Mouse (Mus musculus): ENCODE data around the gene Zfp948. TPM values are rescaled to one million over a fixed set of nuclear protein-coding genes. Genes with fewer than 3 reads are reported as not detected.

The Zfp948 gene
- polyA plus RNA-seq, 1 experiment from 2014 or later = 5.2 TPM

GRCm38 (mm10) chr17:21535096-21536001, 31.5 kb upstream of the Zfp948 start, which contains the start of gene Zfp52:
Zfp52 (plus strand) TSS chr17:21535539.
- 2% methylated on average over 21 of the region's 21 CpGs for WGBS (ENCODE audit: insufficient replicate concordance)
- peak; percentile 69 for ATAC-seq (ENCODE audit: low read depth)
- Histone ChIP-seq H3K9me3 (replicated peaks; ENCODE audit: control insufficient read depth, low read length) (no peaks in the 10 kb centered on the region), H3K9ac (ENCODE audit: low read depth, low read length) (peak within 1 kb of the TSS; percentile 54), H3K4me3 (ENCODE audit: low read depth, low read length) (peak within 1 kb of the TSS; percentile 63), H3K27me3 (ENCODE audit: control insufficient read depth, insufficient read depth, low read depth, low read length) (no peaks in the 10 kb centered on the region), H3K4me2 (ENCODE audit: low read depth, low read length) (peak within 1 kb of the TSS; percentile 88), H3K4me1 (ENCODE audit: control insufficient read depth, low read depth, low read length) (peaks cover 18% of the 10 kb centered on the region), H3K27ac (ENCODE audit: low read length) (peak within 1 kb of the TSS; percentile 29; the same call in 1 of the 2 replicates), H3K36me3 (ENCODE audit: control insufficient read depth, insufficient read depth) (no peaks in the 10 kb centered on the region)

- H3K27ac ChIP-seq (ENCODE audit: low read length) = no peak overlapping the region
- WGBS (ENCODE audit: insufficient replicate concordance) = 15% methylated on average over 7 of the region's 7 CpGs
Observed at GRCm38 (mm10) chr17:21536096-21536495, 30.7 kb upstream of the Zfp948 start.

GRCm38 (mm10) chr17:21536676-21537075, 30.1 kb upstream of the Zfp948 start:
- Histone ChIP-seq H3K9me3 (replicated peaks; ENCODE audit: control insufficient read depth, low read length) (no peaks in the 10 kb centered on the region), H3K4me1 (ENCODE audit: control insufficient read depth, low read depth, low read length) (peaks cover 18% of the 10 kb centered on the region), H3K36me3 (ENCODE audit: control insufficient read depth, insufficient read depth) (no peaks in the 10 kb centered on the region), H3K4me2 (ENCODE audit: low read depth, low read length) (no peak overlapping the region), H3K27me3 (ENCODE audit: control insufficient read depth, insufficient read depth, low read depth, low read length) (no peaks in the 10 kb centered on the region), H3K27ac (ENCODE audit: low read length) (no peak overlapping the region), H3K4me3 (ENCODE audit: low read depth, low read length) (no peak overlapping the region), H3K9ac (ENCODE audit: low read depth, low read length) (no peak overlapping the region)
- no peak for ATAC-seq (ENCODE audit: low read depth)
- 62% methylated on average over 2 of the region's 2 CpGs for WGBS (ENCODE audit: insufficient replicate concordance)

More at GRCm38 (mm10) chr17:21536096-21536495, 30.7 kb upstream of the Zfp948 start:
- no peaks in the 10 kb centered on the region for H3K36me3 ChIP-seq (ENCODE audit: control insufficient read depth, insufficient read depth)
- peak overlapping the region; percentile 63 for H3K4me3 ChIP-seq (ENCODE audit: low read depth, low read length)
- H3K4me1 ChIP-seq (ENCODE audit: control insufficient read depth, low read depth, low read length) = peaks cover 18% of the 10 kb centered on the region
- peak overlapping the region; percentile 88 for H3K4me2 ChIP-seq (ENCODE audit: low read depth, low read length)
- no peaks in the 10 kb centered on the region for H3K9me3 ChIP-seq (replicated peaks; ENCODE audit: control insufficient read depth, low read length)
- peak overlapping the region; percentile 54; the same call in 1 of the 2 replicates for H3K9ac ChIP-seq (ENCODE audit: low read depth, low read length)
- no peak for ATAC-seq (ENCODE audit: low read depth)
- no peaks in the 10 kb centered on the region for H3K27me3 ChIP-seq (ENCODE audit: control insufficient read depth, insufficient read depth, low read depth, low read length)

- Histone ChIP-seq H3K27ac (ENCODE audit: low read length) (no peak overlapping the region), H3K9me3 (replicated peaks; ENCODE audit: control insufficient read depth, low read length) (no peaks in the 10 kb centered on the region), H3K9ac (ENCODE audit: low read depth, low read length) (no peak overlapping the region), H3K4me3 (ENCODE audit: low read depth, low read length) (no peak overlapping the region), H3K4me2 (ENCODE audit: low read depth, low read length) (no peak overlapping the region), H3K27me3 (ENCODE audit: control insufficient read depth, insufficient read depth, low read depth, low read length) (no peaks in the 10 kb centered on the region), H3K36me3 (ENCODE audit: control insufficient read depth, insufficient read depth) (peaks cover 3% of the 10 kb centered on the region), H3K4me1 (ENCODE audit: control insufficient read depth, low read depth, low read length) (no peaks in the 10 kb centered on the region)
- ATAC-seq (ENCODE audit: low read depth) = no peak
- 77% methylated on average over 2 of the region's 2 CpGs for WGBS (ENCODE audit: insufficient replicate concordance)
Observed at GRCm38 (mm10) chr17:21557831-21558230, 9.0 kb upstream of the Zfp948 start.

- peak; percentile 62 for ATAC-seq (ENCODE audit: low read depth)
- H3K36me3 ChIP-seq (ENCODE audit: control insufficient read depth, insufficient read depth) = no peaks in the 10 kb centered on the region
- H3K4me3 ChIP-seq (ENCODE audit: low read depth, low read length) = peak overlapping the region; percentile 77
- no peaks in the 10 kb centered on the region for H3K9me3 ChIP-seq (replicated peaks; ENCODE audit: control insufficient read depth, low read length)
- H3K9ac ChIP-seq (ENCODE audit: low read depth, low read length) = peak overlapping the region; percentile 82
- H3K27me3 ChIP-seq (ENCODE audit: control insufficient read depth, insufficient read depth, low read depth, low read length) = no peaks in the 10 kb centered on the region
- H3K4me1 ChIP-seq (ENCODE audit: control insufficient read depth, low read depth, low read length) = peaks cover 9% of the 10 kb centered on the region
- peak overlapping the region; percentile 90 for H3K27ac ChIP-seq (ENCODE audit: low read length)
- H3K4me2 ChIP-seq (ENCODE audit: low read depth, low read length) = peak overlapping the region; percentile 92
- WGBS (ENCODE audit: insufficient replicate concordance) = 4% methylated on average over 5 of the region's 5 CpGs
Observed at GRCm38 (mm10) chr17:21566220-21566619, 588 bp upstream of the Zfp948 start.

GRCm38 (mm10) chr17:21567696-21568095, 888 bp downstream of the Zfp948 start:
- Histone ChIP-seq H3K4me1 (ENCODE audit: control insufficient read depth, low read depth, low read length) (peaks cover 9% of the 10 kb centered on the region), H3K4me3 (ENCODE audit: low read depth, low read length) (peak overlapping the region; percentile 39), H3K4me2 (ENCODE audit: low read depth, low read length) (peak overlapping the region; percentile 92), H3K9ac (ENCODE audit: low read depth, low read length) (0 out of 2 replicates have a peak overlapping the region, but pooled peaks have one; percentile 8), H3K9me3 (replicated peaks; ENCODE audit: control insufficient read depth, low read length) (no peaks in the 10 kb centered on the region), H3K36me3 (ENCODE audit: control insufficient read depth, insufficient read depth) (no peaks in the 10 kb centered on the region), H3K27me3 (ENCODE audit: control insufficient read depth, insufficient read depth, low read depth, low read length) (no peaks in the 10 kb centered on the region), H3K27ac (ENCODE audit: low read length) (no peak overlapping the region)
- WGBS (ENCODE audit: insufficient replicate concordance) = 29% methylated on average over 1 of the region's 1 CpGs
- ATAC-seq (ENCODE audit: low read depth) = 0 out of 2 replicates have a peak, but pooled peaks have one; percentile 7

GRCm38 (mm10) chr17:21579080-21579479, 12.3 kb downstream of the Zfp948 start:
- no peaks in the 10 kb centered on the region for H3K4me1 ChIP-seq (ENCODE audit: control insufficient read depth, low read depth, low read length)
- ATAC-seq (ENCODE audit: low read depth) = peak; percentile 54
- 10% methylated on average over 1 of the region's 1 CpGs for WGBS (ENCODE audit: insufficient replicate concordance)

GRCm38 (mm10) chr17:21579493-21580175, 12.8 kb downstream of the Zfp948 start:
- ATAC-seq (ENCODE audit: low read depth) = peak; percentile 69
- Histone ChIP-seq H3K4me3 (ENCODE audit: low read depth, low read length) (no peak overlapping the region), H3K27ac (ENCODE audit: low read length) (no peak overlapping the region), H3K9ac (ENCODE audit: low read depth, low read length) (no peak overlapping the region), H3K4me2 (ENCODE audit: low read depth, low read length) (no peak overlapping the region), H3K9me3 (replicated peaks; ENCODE audit: control insufficient read depth, low read length) (no peaks in the 10 kb centered on the region), H3K27me3 (ENCODE audit: control insufficient read depth, insufficient read depth, low read depth, low read length) (no peaks in the 10 kb centered on the region), H3K4me1 (ENCODE audit: control insufficient read depth, low read depth, low read length) (no peaks in the 10 kb centered on the region), H3K36me3 (ENCODE audit: control insufficient read depth, insufficient read depth) (peaks cover 12% of the 10 kb centered on the region)
- 12% methylated on average over 5 of the region's 5 CpGs for WGBS (ENCODE audit: insufficient replicate concordance)

More at GRCm38 (mm10) chr17:21579080-21579479, 12.3 kb downstream of the Zfp948 start:
- no peak overlapping the region for H3K9ac ChIP-seq (ENCODE audit: low read depth, low read length)
- no peak overlapping the region for H3K27ac ChIP-seq (ENCODE audit: low read length)
- H3K27me3 ChIP-seq (ENCODE audit: control insufficient read depth, insufficient read depth, low read depth, low read length) = no peaks in the 10 kb centered on the region
- H3K36me3 ChIP-seq (ENCODE audit: control insufficient read depth, insufficient read depth) = peaks cover 12% of the 10 kb centered on the region
- H3K4me3 ChIP-seq (ENCODE audit: low read depth, low read length) = no peak overlapping the region
- no peak overlapping the region for H3K4me2 ChIP-seq (ENCODE audit: low read depth, low read length)
- no peaks in the 10 kb centered on the region for H3K9me3 ChIP-seq (replicated peaks; ENCODE audit: control insufficient read depth, low read length)
